Mouse (Mus musculus) midbrain, embryonic 13.5 days (tissue): Measurements from ENCODE around the gene Galnt13. TPM values are rescaled to one million over a fixed set of nuclear protein-coding genes. Genes with fewer than 3 reads are reported as not detected.
"Not testable (repeated sequence)": the region's sequence is repeated elsewhere in the genome, so short reads cannot be mapped to it uniquely, and the experiment has no call there.

Source experiments
- ATAC-seq: fragments of 200-750 bp; cut with Nextera tagmentation; 2 replicates; pipeline ENCODE4 v1.8.0; 2017; ENCODE audit warnings: mild to moderate bottlenecking, moderate TSS enrichment, moderate library complexity
- H3K27ac ChIP-seq: fragments of 300-500 bp; sonication (generic); 2 replicates; pipeline ENCODE4 v1.5.1; 2015; ENCODE audit warnings: inconsistent platforms, mild to moderate bottlenecking, moderate library complexity
- H3K27me3 ChIP-seq: fragments of 300-500 bp; sonication (generic); 2 replicates; pipeline ENCODE4 v1.6.1; 2015; ENCODE audit warnings: mild to moderate bottlenecking, inconsistent platforms
- H3K36me3 ChIP-seq: fragments of 300-500 bp; sonication (generic); 2 replicates; pipeline ENCODE4 v1.6.1; 2015; ENCODE audit warnings: mild to moderate bottlenecking, inconsistent platforms
- H3K4me1 ChIP-seq: fragments of 300-500 bp; sonication (generic); replicated peaks from 2 replicates; pipeline ENCODE4 v1.6.1; 2015; ENCODE audit warnings: inconsistent platforms
- H3K4me2 ChIP-seq: fragments of 300-500 bp; sonication (generic); replicated peaks from 2 replicates; pipeline ENCODE4 v1.6.1; 2015; ENCODE audit warnings: moderate library complexity, mild to moderate bottlenecking, inconsistent platforms
- H3K4me3 ChIP-seq: fragments of 300-500 bp; sonication (generic); replicated peaks from 2 replicates; pipeline ENCODE4 v1.5.1; 2015; ENCODE audit warnings: mild to moderate bottlenecking, inconsistent platforms
- H3K9ac ChIP-seq: fragments of 300-500 bp; sonication (generic); replicated peaks from 2 replicates; pipeline ENCODE4 v1.6.1; 2015; ENCODE audit warnings: mild to moderate bottlenecking, inconsistent platforms
- H3K9me3 ChIP-seq: fragments of 300-500 bp; sonication (generic); 2 replicates; pipeline ENCODE4 v1.6.1; 2016; ENCODE audit warnings: mild to moderate bottlenecking, inconsistent platforms
- WGBS: fragments of 180-500 bp; shearing (Covaris S2); methylation state at CpG from one replicate; pipeline ENCODE4 v1.1.7; 2015; 5-methylcytosine and 5-hydroxymethylcytosine counted together
- polyA plus RNA-seq: library from polyadenylated mRNA; unstranded; fragments of >200 nt; fragmentation: Nextera tagmentation; extraction: Ambion mirVana; gene quantifications from 2 replicates; pipeline ENCODE4 v1.2.1, GENCODE M21; 2015

The Galnt13 gene
- polyA plus RNA-seq, 1 experiment from 2014 or later: 6.1 TPM

DNA sequence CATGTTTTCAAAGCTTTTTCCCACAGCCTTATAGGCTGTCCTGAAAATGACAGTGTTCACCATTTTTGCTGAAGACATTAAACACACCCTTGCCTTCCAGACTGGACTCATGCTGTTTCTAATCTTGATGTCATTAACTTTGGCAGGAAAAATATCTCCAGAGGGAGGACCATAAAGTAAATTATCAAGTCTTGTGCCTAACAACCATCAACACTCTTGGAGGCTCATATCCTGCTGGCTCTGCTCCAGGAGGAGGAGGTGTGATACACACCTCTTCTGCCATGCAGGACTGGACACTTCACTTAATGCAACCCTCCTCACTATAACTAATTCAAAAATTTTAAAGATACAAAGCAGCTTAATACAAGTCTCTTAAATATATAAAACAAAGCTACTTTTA lies 502.0 kb downstream of the Galnt13 start:
- no peak for ATAC-seq
- Histone ChIP-seq H3K9ac (no peak overlapping the region), H3K27me3 (no peaks in the 10 kb centered on the region), H3K4me2 (no peak overlapping the region), H3K4me3 (no peak overlapping the region), H3K27ac (no peak overlapping the region), H3K36me3 (no peaks in the 10 kb centered on the region), H3K4me1 (no peaks in the 10 kb centered on the region), H3K9me3 (no peaks in the 10 kb centered on the region)

DNA sequence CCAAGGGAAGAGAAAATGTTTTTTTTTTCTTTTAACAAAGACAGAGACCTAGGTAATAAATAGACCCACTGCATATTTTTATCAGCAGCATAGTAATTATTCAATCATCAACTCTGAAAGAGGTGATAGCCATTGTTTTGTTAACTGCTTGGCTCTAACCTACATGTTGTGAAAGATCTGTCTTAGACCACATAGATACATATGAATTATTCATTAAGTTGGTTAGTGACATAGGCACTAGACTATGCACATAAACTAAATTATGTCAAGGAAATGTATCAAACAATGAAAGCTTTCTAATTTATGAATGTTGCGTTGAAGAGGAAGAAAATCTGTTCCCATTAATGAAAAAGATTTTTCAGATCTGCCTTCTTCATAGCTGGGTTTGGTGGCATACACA lies 507.3 kb downstream of the Galnt13 start:
- H3K4me1 ChIP-seq: no peaks in the 10 kb centered on the region
- no peak overlapping the region for H3K4me2 ChIP-seq
- no peak for ATAC-seq
- no peak overlapping the region for H3K9ac ChIP-seq
- 93% methylated on average over 1 of the region's 1 CpGs for WGBS
- no peak overlapping the region for H3K27ac ChIP-seq
- no peak overlapping the region for H3K4me3 ChIP-seq
- no peaks in the 10 kb centered on the region for H3K9me3 ChIP-seq
- no peaks in the 10 kb centered on the region for H3K27me3 ChIP-seq
- no peaks in the 10 kb centered on the region for H3K36me3 ChIP-seq

DNA sequence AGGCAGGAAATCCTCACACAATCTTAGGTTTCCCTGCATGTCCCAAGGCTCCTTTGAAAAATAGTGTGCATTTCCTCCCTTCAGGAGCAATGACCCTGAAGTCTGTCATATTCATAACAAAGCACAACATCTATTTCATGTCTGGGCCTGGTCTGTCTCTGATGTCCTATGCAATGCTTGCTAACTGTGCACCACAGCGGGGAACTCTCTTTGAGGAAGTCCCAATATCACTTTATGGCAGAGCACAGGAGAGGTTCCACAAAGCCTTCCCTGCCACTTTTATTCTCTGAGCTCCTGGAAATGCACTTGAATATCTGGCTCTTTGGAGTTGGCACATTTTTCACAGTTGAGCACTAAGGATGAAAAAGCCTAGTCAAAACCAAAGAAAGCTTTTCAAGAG lies 547.7 kb downstream of the Galnt13 start:
- no peaks in the 10 kb centered on the region for H3K27me3 ChIP-seq
- 82% methylated on average over 1 of the region's 1 CpGs for WGBS
- H3K9me3 ChIP-seq: no peaks in the 10 kb centered on the region
- H3K27ac ChIP-seq: no peak overlapping the region
- no peaks in the 10 kb centered on the region for H3K36me3 ChIP-seq
- H3K4me1 ChIP-seq: no peaks in the 10 kb centered on the region
- 0 out of 2 replicates have a peak, but pooled peaks have one; percentile 30 for ATAC-seq
- no peak overlapping the region for H3K9ac ChIP-seq
- H3K4me3 ChIP-seq: no peak overlapping the region
- no peak overlapping the region for H3K4me2 ChIP-seq

DNA sequence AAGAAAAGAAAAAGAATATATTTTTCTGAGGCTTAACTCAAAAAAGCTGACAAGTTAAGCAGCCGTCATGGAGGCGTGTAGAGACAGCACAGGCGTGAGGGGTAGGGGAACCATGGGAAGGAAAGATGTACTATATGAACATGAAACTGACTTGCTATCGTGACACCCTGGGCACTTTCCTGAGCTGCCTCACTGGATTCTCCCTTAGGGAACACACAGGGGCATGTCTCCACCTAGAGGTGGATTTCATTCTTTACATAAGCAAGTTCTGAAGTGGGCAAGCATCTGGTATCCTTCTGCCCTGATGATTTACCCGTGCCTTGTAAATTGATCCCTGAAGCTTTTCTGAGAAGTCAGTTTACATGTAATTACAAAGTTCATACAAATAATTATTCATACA lies 586.4 kb downstream of the Galnt13 start:
- H3K36me3 ChIP-seq, H3K4me1 ChIP-seq, H3K27me3 ChIP-seq, H3K4me3 ChIP-seq, H3K27ac ChIP-seq, H3K4me2 ChIP-seq, H3K9me3 ChIP-seq, H3K9ac ChIP-seq: not testable (repeated sequence)
- peak; percentile 76 for ATAC-seq
- no CpG with 5 or more reads among the region's 5 CpGs for WGBS

DNA sequence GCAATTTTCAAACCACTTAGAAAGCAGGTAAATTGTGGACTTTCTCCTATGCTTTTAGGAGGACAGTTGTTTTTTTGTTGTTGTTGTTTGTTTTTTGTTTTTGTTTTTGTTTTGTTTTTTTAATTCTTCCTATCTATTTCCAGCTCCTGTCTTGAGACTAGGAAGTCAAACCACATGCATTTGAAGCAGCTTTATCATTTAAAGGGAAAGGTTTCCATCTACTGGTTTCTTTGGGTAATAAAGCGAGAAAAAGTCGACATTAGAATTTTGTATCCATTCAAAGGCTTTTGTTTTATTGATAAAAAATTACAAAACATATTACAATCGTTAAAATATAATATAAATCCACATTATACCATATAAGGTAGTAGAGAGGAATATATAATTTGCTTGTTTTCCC lies 598.5 kb downstream of the Galnt13 start:
- Histone ChIP-seq H3K27ac (no peak overlapping the region), H3K4me2 (no peak overlapping the region), H3K36me3 (no peaks in the 10 kb centered on the region), H3K4me3 (no peak overlapping the region), H3K9me3 (no peaks in the 10 kb centered on the region), H3K27me3 (no peaks in the 10 kb centered on the region), H3K4me1 (no peaks in the 10 kb centered on the region), H3K9ac (no peak overlapping the region)
- ATAC-seq: no peak
- WGBS: 68% methylated on average over 3 of the region's 3 CpGs

DNA sequence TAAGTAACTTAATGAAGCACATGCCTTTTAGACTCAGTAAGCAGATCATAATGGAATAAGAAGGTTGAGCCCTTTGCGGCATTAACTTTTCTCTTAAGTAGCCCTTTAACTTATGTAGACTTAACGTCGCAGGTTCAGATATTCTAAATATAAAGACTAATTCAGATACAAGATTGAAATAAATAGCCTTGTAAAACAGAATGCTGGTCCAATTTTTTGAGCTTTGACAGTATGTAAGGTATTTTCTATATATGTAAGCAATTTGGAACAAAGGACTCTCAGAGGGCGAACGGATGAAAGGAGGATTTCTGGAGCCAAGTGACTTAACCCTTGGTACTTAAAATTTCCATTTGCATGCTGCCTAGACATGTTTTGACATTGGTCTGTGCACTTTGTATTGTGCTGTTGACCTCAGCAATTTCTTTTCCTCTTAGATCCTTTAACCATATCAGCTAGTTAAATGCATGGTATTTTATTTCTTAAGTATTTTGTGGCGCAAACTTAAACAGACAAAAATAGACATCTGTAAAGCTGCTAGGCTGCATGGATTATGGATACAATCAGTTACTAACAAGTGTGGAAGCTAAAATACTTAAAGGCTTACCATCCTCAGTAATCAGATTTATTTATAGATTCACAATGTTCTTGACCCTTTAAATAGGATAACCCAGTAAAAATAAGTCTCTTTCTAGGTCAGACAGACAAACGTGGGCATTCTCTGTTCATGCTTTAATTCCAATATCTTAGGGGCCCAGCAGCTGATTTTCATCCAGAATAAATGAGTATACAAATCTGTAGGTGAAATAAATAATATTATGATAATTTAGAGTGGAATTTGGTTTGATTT lies 629.6 kb downstream of the Galnt13 start:
- Histone ChIP-seq H3K27me3 (no peaks in the 10 kb centered on the region), H3K4me1 (peaks cover 4% of the 10 kb centered on the region; the same call in 1 of the 2 replicates), H3K9ac (no peak overlapping the region), H3K9me3 (no peaks in the 10 kb centered on the region), H3K27ac (no peak overlapping the region), H3K4me2 (no peak overlapping the region), H3K36me3 (no peaks in the 10 kb centered on the region), H3K4me3 (no peak overlapping the region)
- ATAC-seq: no peak
- 22% methylated on average over 7 of the region's 7 CpGs for WGBS

DNA sequence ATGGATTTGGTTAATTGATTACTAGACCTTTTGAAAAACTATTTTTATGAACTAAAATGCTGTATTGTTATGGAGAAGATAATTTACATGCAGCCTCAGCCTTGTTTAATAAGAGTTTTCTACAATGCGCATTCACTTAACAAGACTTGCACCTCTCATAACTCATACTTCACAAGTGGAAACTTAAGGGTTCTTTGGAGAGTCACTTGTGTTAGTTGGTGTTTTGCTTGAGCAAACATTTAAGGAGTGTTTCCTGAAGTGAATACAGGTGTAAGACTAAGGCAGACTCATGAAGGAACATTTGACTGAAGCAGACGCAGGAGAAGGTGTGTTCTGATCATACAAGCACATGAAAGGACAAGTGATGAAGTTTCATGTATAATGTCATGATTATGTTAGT lies 649.5 kb downstream of the Galnt13 start:
- H3K9ac ChIP-seq: no peak overlapping the region
- ATAC-seq: no peak
- 96% methylated on average over 2 of the region's 2 CpGs for WGBS
- H3K9me3 ChIP-seq: no peaks in the 10 kb centered on the region
- no peak overlapping the region for H3K4me3 ChIP-seq
- H3K36me3 ChIP-seq: no peaks in the 10 kb centered on the region
- H3K27me3 ChIP-seq: no peaks in the 10 kb centered on the region
- H3K27ac ChIP-seq: no peak overlapping the region
- H3K4me1 ChIP-seq: no peaks in the 10 kb centered on the region
- H3K4me2 ChIP-seq: no peak overlapping the region

DNA sequence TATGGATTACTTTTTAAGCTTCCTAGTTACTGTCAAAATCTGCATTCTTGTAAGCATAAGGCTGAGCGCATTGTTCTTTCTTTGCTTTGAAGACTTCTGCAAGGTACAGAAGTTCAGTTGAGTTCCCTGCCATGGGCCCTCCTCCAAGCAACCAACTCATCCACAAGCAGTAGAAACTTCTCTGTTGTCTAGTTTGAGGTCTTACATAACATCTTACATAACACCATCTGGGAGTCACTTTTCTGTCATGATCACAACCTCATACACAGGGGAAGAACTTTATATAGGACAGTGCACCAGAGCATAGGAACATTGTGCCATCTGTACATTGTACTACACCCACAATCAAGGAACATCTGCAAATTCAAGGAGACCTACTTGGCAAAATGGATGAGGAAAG lies 651.9 kb downstream of the Galnt13 start:
- ATAC-seq: no peak

DNA sequence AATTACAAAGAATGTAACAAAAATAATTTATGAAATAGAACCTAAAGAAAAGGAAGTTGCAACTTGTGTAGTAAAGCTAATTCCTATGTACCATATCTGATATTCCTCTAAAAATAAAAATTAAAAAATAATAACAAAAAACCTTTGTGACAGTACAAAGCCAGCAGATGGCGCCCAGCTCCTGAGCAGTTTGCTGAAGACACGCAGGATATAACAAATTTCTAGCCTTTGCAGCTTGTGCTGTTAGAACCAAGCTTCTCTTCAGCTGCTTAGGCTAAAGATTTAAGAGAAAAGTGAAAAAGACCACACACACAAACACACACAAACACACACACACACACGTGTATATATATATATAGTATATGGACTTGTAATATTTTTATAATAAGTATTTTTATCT lies 654.2 kb downstream of the Galnt13 start:
- Histone ChIP-seq H3K36me3 (no peaks in the 10 kb centered on the region), H3K27ac (no peak overlapping the region), H3K4me2 (no peak overlapping the region), H3K4me1 (peaks cover 6% of the 10 kb centered on the region), H3K4me3 (no peak overlapping the region), H3K27me3 (no peaks in the 10 kb centered on the region), H3K9ac (no peak overlapping the region), H3K9me3 (no peaks in the 10 kb centered on the region)
- 21% methylated on average over 3 of the region's 3 CpGs for WGBS
- ATAC-seq: 0 out of 2 replicates have a peak, but pooled peaks have one; percentile 22

More for the DNA sequence above, 651.9 kb downstream of the Galnt13 start:
- H3K4me3 ChIP-seq: no peak overlapping the region
- H3K27me3 ChIP-seq: no peaks in the 10 kb centered on the region
- no peak overlapping the region for H3K27ac ChIP-seq
- H3K4me2 ChIP-seq: no peak overlapping the region
- WGBS: 100% methylated on average over 1 of the region's 1 CpGs
- H3K4me1 ChIP-seq: peaks cover 6% of the 10 kb centered on the region
- H3K9ac ChIP-seq: no peak overlapping the region
- H3K9me3 ChIP-seq: no peaks in the 10 kb centered on the region
- no peaks in the 10 kb centered on the region for H3K36me3 ChIP-seq

DNA sequence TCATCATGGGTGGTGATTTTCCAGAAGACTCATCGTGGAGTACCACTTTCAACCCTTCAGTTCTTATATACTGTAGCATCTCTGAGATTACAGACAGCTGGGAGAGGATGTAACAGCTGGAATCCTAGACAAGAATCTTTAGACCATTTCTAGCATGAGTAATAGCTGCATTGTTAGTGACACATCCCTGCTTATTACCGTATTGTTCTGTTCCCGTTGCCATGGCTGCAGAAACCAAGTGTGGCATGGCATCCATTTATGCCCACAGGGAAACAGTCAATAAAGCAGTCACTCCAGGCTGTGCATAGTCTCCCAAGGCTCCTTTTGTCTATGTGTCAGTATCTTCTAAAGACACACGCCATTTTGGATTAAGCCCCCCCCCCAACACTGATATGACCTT lies 655.4 kb downstream of the Galnt13 start:
- Histone ChIP-seq H3K9me3 (no peaks in the 10 kb centered on the region), H3K36me3 (no peaks in the 10 kb centered on the region), H3K27ac (no peak overlapping the region), H3K4me2 (no peak overlapping the region), H3K9ac (no peak overlapping the region), H3K27me3 (no peaks in the 10 kb centered on the region), H3K4me3 (no peak overlapping the region), H3K4me1 (peaks cover 6% of the 10 kb centered on the region)
- peak; percentile 93 for ATAC-seq
- WGBS: 16% methylated on average over 4 of the region's 4 CpGs

DNA sequence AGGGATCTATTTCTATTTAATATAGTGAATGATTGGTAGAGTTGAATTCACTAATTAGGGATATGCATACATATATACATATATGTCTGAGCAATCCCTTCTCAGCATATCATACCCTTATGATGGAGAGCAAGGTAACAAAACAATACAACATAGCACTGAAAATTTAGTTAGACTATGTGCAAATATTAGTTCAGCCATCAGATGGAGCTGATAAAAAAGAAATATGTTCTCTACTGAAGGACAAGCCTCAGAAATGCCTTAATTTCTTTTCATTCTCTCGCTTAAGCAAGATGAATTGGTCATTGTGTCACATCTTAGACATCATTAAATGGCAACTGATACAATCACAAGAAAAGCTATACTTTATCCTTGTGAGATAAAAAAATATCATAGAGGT lies 663.0 kb downstream of the Galnt13 start:
- Histone ChIP-seq H3K4me1 (no peaks in the 10 kb centered on the region), H3K9ac (no peak overlapping the region), H3K4me3 (no peak overlapping the region), H3K36me3 (no peaks in the 10 kb centered on the region), H3K27ac (no peak overlapping the region), H3K27me3 (no peaks in the 10 kb centered on the region), H3K4me2 (no peak overlapping the region), H3K9me3 (0 out of 2 replicates have a peak, but pooled peaks cover 2% of the 10 kb centered on the region)
- whole genome bisulfite sequencing: 81% methylated on average over 1 of the region's 1 CpGs
- ATAC-seq: no peak

DNA sequence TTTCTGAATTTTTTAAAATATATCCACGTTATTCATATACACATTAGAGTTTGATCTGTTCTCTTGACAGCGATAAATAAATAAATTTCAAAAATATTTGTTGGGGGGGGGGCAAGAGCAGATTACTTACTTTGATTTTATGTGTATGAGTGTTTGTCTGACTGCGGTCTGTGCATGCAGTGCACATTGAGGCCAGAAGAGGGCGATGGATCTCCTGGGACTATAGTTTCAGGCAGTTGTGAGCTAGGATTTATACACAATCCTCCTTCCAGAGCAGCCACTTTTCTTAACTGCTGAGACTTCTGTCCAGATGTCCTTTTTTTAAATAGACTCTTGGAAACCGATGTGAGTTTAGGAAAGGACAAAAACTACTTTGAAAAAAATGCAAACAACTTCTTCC lies 665.2 kb downstream of the Galnt13 start:
- 68% methylated on average over 5 of the region's 5 CpGs for WGBS
- no peak for ATAC-seq
- no peaks in the 10 kb centered on the region for H3K4me1 ChIP-seq

DNA sequence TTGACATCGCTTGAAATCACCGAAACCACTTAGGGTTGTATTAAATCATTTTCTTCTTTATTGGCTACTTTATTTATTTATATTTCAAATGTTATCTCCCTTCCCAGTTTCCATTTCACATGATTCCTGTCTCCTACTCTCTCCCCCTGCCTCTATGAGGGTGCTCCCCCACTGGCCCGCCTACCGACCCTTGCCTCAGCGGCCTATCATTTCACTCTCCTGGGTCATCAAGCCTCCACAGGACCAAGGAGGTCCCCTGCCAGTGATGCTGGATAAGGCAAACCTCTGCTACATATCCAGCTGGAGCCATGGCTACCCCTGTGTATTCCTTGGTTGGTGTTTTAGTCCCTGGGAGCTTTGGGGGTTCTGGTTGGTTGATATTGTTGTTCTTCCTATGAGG lies 667.4 kb downstream of the Galnt13 start:
- Histone ChIP-seq H3K9ac (no peak overlapping the region), H3K4me3 (no peak overlapping the region), H3K9me3 (0 out of 2 replicates have a peak, but pooled peaks cover 2% of the 10 kb centered on the region), H3K27me3 (no peaks in the 10 kb centered on the region), H3K4me2 (no peak overlapping the region), H3K27ac (no peak overlapping the region), H3K36me3 (no peaks in the 10 kb centered on the region), H3K4me1 (no peaks in the 10 kb centered on the region)
- 93% methylated on average over 5 of the region's 5 CpGs for WGBS
- ATAC-seq: no peak

More for the DNA sequence above, 665.2 kb downstream of the Galnt13 start:
- Histone ChIP-seq H3K9me3 (0 out of 2 replicates have a peak, but pooled peaks cover 2% of the 10 kb centered on the region), H3K27ac (no peak overlapping the region), H3K4me3 (no peak overlapping the region), H3K9ac (no peak overlapping the region), H3K27me3 (no peaks in the 10 kb centered on the region), H3K36me3 (no peaks in the 10 kb centered on the region), H3K4me2 (no peak overlapping the region)
